ENCODE assay signal across 35 mouse cellular contexts in the genomic region with DNA sequence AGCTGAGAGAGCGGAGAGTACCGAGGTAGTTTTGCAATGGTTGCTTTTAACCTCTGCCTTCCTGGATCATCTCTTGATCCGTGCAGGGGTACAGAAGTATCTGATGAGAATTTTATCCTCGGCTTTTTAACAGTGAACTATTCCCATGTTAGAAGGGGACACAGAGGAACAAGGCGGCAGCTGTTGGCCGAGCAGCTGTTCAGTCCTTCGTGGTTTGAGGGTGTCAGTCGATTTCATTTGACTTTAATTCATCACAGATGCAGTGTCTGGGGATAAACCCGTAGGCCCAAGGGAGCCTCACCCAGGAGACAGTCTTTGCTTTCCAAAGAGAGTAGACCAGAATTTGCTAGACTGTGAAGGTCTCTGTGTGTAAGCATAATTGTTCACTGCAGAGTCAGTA. TPM values are rescaled to one million over a fixed set of nuclear protein-coding genes. Genes with fewer than 3 reads are reported as not detected.
"Had no signal": no experiment of that assay in that cellular context is flagged by ENCODE, and none has a peak within 500 bp of the region (broad histone marks: within the 10 kb centered on the region; RNA-seq: fewer than 3 reads in every experiment).

No protein-coding gene starts in this region.

- H3K4me2 ChIP-seq: heart, embryonic 11.5 days; heart, embryonic 12.5 days; heart, embryonic 13.5 days; heart, embryonic 15.5 days; hindbrain, embryonic 12.5 days; hindbrain, embryonic 13.5 days; hindbrain, embryonic 14.5 days; hindbrain, embryonic 15.5 days; intestine, embryonic 15.5 days; kidney, embryonic 15.5 days had no signal

- H3K4me3 ChIP-seq: heart, embryonic 10.5 days; heart, embryonic 12.5 days; heart, embryonic 13.5 days; heart, embryonic 15.5 days; hindbrain, embryonic 10.5 days; hindbrain, embryonic 12.5 days; hindbrain, embryonic 13.5 days; hindbrain, embryonic 15.5 days; intestine, embryonic 15.5 days; kidney, embryonic 15.5 days; layer of hippocampus, adult 2 months had no signal

- H3K4me1 ChIP-seq: hindbrain, embryonic 10.5 days; hindbrain, embryonic 12.5 days; hindbrain, embryonic 13.5 days; hindbrain, embryonic 15.5 days; intestine, embryonic 15.5 days; kidney, embryonic 15.5 days had no signal

- DNase-seq: heart, postnatal 10 days; heart, postnatal 14 days; heart, postnatal 36 days; heart, postnatal 4 days; kidney, adult 11 months; kidney, adult 18-20 months; kidney, adult 2 months; kidney, adult 8-10 months; kidney, adult 9 months; kidney, postnatal 10 days; kidney, postnatal 14 days; kidney, postnatal 25 days; kidney, postnatal 36 days; kidney, postnatal 4 days; layer of hippocampus, adult 9-11 months; layer of hippocampus, postnatal 36 days had no signal

- H3K9ac ChIP-seq: heart, embryonic 12.5 days; heart, embryonic 13.5 days; heart, embryonic 15.5 days; hindbrain, embryonic 12.5 days; hindbrain, embryonic 13.5 days; hindbrain, embryonic 14.5 days; hindbrain, embryonic 15.5 days; intestine, embryonic 15.5 days; kidney, embryonic 15.5 days had no signal

- H3K9me3 ChIP-seq: heart, embryonic 10.5 days; heart, embryonic 12.5 days; heart, embryonic 13.5 days; heart, embryonic 15.5 days; hindbrain, embryonic 10.5 days; hindbrain, embryonic 12.5 days; hindbrain, embryonic 13.5 days; hindbrain, embryonic 15.5 days; intestine, embryonic 15.5 days; kidney, embryonic 15.5 days had no signal

- H3K27me3 ChIP-seq: heart, embryonic 12.5 days; heart, embryonic 13.5 days; heart, embryonic 15.5 days; hindbrain, embryonic 12.5 days; hindbrain, embryonic 13.5 days; hindbrain, embryonic 15.5 days; intestine, embryonic 15.5 days; kidney, embryonic 15.5 days had no signal

- H3K27ac ChIP-seq: heart, embryonic 10.5 days; heart, embryonic 13.5 days; heart, embryonic 15.5 days; hindbrain, embryonic 10.5 days; hindbrain, embryonic 12.5 days; hindbrain, embryonic 13.5 days; hindbrain, embryonic 14.5 days; hindbrain, embryonic 15.5 days; hindbrain, postnatal 0 days; intestine, embryonic 15.5 days; kidney, embryonic 15.5 days; kidney, postnatal 0 days; layer of hippocampus, adult 2 months had no signal

- ATAC-seq: hindbrain, embryonic 16.5 days; hindbrain, postnatal 0 days; inflammation-experienced regulatory T-cells, adult 6 months; intestine, embryonic 15.5 days; intestine, embryonic 16.5 days; intestine, postnatal 0 days had no signal

RNA-seq across cellular contexts. Expression of gene Mxra7, which starts 43.7 kb away (rescaled TPM):
- polyA plus RNA-seq: inflammation-experienced regulatory T-cells, adult 6 months had no signal
